Mouse (Mus musculus) fibroblast of lung, adult 2 months (primary cell): ENCODE results near the gene Lin7b.

ENCODE experiments used
- DNase-seq: peaks from one replicate; pipeline ENCODE4 v3.0.0-alpha.2; 2011; ENCODE audit warnings: low read depth

Gene Lin7b

DNA sequence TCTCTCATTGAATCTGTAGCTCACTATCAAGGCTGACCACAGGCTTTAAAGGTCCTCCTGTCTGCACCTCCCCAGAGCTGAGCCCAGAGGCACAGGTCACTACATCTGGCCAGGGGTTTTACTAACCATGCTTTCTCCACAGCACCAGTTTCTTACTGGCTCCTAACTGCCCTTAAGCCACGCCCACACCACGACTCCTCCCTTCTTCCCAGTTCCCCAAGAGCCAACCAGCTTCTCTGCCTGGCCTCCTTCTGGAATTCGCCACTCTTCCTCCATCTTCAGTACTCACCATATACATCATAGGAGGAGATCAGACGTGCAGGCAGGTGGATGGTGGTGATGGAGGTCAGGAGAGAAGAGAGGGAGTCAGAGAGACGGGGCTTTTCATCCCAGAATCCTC lies 17.3 kb downstream of the Lin7b start:
- DNase-seq, result no peak

DNA sequence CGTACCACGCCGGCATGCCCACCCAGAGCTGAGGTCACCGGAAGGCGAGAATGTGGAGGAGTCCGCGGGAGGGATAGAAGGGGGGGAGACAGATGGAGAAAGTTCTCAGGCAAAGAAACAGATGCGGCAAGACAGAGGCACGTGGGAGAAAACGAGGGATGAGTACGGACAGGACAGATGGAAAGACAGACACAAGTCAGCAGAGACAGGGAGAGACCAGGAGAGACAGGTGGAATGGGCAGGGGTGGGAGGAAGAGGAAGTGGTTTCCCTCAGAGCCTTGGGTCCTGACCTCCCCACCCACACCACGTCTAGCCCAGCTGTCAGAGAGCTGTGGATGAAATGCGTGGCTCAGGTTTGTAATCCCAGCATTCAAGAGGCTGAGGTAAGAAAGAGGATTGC lies 23.5 kb downstream of the Lin7b start:
- DNase-seq, result no peak

DNA sequence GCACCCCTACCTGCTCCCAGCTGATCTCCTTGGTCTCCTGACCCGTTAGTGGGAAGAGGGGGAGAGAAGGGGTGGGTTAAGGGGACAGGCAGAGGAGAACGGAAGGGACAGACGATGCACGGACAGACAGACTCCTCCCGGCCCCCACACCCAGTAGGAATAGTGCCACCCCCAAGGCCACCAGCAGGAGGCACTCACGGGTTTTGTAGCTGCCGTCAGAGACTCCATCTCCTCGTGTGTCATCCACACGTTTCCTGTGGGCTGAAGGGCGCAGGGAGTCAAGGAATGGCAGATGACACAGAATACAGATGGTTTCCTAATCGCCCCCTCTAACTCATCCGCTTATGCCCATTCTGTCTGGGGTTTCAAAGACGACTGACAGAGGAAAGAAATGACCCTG lies 26.8 kb downstream of the Lin7b start:
- no peak for DNase-seq

DNA sequence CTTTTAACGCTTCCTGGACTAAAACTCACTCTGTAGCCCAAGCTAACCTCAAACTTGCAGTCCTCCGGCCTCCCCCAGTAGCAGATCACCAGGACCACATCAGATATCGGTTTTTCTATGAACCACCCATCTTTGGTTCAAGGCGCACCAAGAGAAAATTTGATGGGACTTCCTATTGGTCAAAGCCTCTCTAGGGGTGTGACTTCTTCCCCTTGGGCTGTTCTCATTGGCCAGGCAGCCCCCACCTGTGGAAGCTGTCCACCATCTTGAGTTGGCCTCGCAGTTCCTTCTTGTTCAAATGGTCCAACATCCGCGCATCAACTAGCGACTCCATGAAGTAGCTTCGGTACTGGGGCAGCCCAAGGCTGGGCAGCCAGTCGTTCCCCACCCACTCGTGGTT lies 28.3 kb downstream of the Lin7b start:
- DNase-seq, result no peak

DNA sequence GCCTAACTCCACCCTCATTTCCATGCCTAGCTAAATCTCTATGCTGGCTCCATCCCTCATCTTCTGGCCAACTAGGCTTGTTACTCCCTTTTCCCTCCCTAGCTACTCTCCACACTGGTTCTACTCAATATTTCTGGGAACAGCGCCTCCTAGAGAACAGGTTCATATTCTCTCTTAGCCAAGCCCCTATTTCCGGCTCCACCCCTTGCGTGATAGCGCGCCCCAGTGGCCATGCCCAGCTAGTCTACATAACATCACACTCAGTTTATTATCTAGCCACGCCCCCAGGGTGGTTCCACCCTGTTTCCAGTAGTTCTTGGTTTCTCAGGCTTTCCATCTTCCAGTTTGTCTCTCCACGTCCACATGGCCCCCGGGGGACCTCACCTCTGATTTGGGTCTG lies 29.1 kb downstream of the Lin7b start:
- DNase-seq, result peak; percentile 40

DNA sequence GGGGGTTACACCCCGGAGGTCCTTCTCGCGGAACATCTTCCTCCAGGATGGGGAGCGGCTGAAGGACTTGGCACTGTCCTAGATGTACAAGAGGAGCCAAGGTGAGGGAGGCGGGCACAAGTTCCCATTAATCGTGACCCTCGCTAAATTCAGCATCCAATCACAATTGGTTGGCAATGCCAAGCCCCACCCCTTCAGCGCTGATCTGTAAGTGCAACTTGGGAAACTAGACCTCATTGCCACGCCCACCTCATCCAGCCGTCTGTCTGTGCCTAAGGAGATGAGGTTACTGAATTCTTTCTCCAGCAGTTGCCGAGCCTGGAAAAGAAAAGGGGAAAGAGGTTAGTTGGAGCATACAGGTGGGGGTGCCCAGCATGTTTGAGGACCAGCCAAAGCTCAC lies 29.7 kb downstream of the Lin7b start:
- no peak for DNase-seq

DNA sequence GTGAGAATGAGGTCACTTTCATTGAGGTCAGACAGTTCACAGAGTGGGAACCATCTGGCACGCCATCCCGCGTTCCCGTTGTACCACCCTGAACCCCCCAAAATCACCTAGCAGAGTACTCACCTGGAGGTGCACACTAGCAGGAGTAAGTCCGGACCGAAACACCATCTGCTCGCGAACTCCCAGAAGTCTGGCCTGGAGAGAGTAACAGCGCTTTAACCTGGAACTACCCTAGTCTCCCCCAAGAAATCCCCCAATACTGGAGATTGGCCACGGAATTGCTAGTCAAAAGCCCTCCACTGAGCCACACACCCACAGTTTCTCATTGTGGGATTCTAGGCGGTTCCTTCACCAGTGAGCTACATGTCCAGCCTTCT lies 30.3 kb downstream of the Lin7b start:
- DNase-seq, result no peak

DNA sequence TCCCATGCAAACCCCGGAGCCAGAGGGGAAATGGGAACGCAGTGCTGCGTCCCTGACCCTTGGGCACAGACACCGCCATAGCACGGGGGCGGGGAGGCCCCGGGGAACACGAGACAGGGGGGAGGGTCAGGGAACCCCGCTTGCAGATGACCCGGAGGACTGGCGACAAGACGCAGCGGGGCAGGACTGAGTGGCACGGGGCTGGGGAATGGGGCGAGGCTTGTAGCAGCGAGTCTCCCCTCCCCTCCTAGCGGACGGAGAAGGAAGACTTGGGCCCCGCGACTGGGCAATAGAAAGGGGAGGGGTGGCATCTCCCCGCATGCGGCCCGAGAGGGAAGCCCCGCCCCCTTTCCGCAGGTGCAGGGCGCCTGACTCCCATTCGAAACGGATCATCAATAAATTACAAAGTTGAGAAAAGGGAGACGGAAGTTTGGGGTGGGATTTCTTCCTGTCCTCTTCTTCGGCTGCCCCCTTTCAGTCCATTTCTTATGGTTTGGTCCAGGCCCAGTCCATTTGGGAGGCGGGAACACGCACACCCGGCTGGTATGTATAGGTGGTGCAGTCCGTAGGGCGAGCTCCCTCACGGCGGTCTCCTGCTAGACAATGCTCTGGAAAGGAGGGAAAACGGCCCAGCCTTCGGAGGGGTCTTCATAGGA lies 30.8 kb downstream of the Lin7b start:
- DNase-seq, result no peak

DNA sequence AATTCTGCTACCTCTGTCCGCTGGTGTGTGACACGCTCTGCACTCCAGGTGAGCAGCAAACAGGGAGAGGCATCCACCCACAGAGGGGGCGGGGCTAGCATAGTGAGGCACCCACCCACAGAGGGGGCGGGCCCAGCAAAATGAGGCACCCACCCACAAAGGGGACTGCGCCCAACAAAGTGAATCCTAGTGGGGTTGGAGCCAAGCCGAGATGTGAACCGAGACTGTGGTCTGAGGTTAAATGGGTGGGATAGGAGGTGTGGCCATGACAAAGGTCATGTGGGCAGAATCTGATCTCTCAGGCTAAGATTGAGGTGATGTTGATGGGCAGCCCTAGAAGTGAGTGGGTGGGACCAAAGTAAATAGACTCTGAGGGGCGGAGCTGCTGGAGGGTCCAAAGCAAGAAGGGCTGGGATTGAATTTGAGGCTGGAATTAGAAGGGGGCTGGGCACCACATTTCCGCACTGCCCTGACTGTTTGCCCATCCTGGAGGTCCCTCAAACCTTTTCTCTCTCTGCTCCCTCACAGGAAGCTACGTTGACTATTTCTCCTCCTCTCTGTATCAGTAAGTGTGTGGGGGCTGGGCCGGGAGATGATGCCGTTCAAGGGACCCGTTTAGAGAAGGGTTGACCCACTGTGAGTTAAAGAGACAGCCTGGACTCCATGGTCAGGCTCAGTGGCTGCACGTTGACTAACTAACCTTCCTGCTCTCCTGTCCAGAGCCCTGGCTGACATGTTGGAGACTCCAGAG lies 32.0 kb downstream of the Lin7b start:
- no peak for DNase-seq

DNA sequence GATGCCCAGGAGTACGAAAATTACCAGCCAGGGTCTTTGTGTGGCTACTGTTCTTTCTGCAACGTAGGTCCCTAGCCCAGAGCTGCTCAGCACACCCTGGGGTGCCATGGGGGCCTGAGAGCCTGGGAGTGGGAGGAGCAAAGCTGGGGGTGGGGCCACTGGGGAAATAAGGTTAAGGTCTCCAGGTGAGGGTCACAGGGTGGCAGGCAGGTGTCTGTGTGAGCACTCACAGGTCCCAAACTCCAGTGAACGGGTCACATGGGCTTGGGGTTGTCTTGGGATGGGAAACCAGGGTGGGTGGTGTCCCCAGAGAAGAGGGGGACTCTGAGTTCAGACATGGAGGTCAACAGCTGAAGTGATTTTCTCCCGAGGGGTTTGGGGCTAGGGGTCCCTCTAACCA lies 32.9 kb downstream of the Lin7b start:
- no peak for DNase-seq

DNA sequence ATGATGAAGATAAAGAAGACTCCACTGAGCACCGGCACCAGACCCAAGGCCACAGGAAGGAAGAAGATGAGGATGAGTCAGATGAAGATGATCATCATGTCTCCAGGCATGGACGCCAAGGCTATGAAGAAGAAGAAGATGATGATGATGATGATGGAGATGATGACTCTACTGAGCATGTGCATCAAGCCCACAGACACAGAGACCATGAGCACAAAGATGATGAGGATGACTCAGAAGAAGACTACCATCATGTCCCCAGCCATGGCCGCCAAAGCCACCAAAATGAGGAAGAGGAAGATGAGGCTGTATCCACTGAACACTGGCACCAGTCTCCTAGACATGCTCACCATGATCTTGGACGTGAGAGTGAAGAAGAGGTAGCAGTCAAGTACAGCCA lies 34.1 kb downstream of the Lin7b start:
- no peak for DNase-seq

DNA sequence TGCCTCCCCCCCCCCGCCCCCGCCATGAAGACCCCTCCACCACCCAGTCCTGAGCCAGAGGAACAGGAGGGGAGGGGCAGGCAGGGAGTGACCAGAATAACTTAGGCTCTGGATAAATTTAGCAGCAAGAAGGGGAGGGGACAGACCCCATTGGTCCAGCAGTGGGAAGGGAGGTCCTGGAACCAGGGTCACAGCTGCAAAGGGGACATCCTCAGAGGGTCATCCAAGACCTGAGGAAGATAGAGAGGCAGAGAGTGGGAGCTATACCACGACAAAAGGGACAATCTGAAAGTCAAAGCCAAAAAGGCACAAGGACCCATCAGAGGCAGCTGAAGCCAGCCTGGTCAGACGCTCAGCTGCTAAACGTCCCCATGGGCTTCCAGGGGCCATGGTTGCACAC lies 35.3 kb downstream of the Lin7b start, which contains the start of gene Hrc:
Gene Hrc (plus strand): TSS at position 235 of the 400 bp plus-strand sequence.
- DNase-seq, result no peak

DNA sequence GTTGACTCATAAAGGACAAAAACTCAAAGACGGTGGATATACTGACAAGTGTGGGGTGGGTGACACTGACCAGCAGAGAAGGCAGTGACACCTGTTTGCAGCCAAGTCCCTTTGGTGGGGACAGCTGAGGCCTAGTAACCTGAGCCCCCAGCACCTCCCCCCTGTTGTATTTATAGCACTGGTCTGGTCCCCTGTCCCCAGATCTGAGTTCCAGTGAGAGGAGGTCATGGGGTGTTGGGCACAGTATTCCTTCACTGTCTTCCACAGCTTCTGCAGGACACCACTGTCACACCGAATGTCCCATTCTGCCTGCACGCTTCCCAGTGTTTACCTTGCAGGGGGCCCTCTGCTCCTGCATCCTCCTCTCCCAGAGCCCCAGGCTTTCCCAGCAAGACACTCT lies 35.8 kb downstream of the Lin7b start:
- DNase-seq, result no peak

DNA sequence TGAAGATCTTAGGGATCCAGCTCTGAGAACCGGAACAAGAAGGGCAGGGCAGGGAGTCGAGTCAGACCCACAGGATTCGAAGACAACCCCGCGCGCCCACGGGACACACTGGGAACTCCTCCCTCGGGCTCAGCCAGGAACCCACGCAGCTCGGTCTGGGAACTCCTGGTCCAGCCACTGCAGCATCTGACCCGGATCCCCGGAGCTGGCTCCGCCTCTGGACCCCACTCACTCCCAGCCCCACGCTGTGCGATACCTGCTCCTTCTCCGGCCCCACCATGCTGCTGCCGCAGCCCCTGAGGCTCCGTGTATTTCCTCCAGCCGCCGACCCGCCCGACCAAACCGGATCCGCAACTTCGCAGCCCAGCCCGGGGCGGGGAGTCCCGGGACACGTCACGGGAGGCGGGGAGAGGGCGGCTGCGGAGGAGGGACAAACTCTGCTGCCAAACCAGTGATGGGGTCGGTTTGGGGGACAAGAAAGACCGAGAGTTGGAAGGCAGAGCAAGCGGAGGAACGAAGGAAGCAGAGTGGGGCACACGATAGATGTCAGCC lies 36.9 kb downstream of the Lin7b start, which contains the start of gene Trpm4:
Gene Trpm4 (minus strand): TSS at position 350 of the 552 bp plus-strand sequence.
- no peak for DNase-seq

DNA sequence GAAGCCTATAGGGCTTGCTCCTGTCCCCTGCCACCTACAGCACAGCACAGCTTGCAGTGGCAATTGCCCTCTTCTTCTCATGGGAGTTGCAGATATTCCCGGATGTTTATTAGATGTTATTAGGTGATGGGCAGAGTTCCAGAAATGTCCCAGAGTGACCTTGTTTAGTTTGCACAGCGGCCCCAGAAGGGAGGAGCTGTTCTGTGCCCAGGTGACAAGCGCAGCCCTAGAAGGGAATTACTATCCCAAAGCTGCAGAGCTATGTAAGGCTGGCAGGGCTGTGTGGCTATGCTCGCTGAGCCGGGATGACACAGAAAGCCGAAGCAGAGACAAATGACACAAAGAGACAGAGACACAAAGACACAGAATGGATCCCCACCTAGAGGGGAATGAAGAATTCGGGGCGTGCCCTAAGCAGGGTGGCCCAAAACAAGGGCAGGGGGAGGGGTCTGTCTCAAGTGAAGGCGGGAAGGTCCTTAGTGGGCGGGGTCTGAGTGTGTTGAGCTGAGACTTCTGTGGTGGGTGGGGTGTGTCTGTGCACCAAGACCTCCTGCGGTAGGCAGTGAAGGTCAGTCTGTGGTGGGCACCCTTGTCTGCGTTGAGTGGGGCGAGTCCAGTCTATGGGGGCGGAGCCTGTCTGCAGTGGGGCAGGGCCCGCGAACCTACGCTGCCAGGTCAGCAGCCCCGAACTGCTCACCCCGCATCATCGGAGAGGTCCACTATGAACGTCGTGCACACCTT lies 37.5 kb downstream of the Lin7b start:
- no peak for DNase-seq

DNA sequence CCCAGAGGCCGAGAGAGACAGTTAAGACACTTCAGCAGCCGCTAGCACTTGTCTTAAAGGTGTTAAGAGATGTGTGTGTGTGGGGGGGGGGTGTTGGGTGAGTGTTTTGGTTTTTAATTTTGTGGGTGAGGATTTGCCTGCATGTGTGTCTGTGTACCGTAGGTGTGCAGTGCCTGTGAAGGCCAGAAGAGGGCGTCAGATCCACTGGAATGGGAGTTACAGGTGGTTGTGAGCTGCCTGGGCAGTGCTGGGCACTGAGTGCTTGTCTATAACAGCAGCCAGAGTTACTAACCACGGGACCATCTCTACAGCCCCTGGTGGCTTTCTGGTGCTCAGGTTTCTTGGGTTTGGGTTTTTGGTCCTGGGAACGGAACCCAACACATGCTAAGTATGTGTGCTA lies 38.9 kb downstream of the Lin7b start:
- DNase-seq, result no peak

DNA sequence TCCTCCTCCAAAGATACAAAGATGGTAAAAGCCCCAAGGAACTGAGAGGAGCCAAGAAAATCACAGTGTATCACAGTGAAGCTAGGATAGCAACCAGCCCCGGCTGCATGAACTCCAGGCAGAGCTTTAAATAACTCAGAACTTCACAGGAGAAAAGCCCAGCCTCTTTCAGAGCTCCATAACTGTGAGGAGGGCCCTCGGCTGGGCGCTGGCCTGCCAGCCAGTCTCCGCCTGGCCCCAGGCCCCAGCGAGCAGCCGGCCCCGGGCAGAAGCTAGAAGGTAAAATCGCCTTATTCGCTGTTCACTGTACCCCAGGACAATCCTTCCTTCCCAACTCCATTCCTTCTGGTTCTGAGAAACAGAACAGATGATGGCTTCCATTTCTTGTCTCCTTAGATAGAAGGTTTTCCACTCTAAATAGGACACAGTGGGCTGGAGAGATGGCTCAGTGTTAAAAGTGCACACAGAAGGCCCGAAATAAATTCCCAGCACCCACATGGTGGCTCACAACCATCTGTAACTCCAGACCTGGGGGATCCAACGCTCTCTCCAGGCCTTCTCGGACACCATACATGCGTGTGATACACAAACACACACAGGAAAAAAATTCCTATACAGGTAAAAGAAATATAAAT lies 41.4 kb downstream of the Lin7b start:
- no peak for DNase-seq

DNA sequence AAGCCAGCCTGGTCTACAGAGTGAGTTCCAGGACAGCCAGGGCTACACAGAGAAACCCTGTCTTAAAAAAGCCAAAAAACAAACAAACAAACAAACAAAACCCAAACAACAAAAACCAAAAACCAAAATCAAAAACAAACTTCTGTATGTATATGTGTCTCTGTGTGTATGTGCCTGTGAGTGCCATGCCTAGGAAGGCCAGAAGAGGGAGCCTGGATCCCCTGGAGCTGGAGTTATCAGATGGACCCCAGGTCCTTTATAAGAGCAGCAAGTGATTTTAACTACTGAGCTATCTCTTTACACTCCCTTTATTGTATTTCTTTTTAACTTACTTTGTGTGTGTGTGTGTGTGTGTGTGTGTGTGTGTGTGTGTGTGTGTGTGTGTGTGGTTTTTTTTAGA lies 44.6 kb downstream of the Lin7b start:
- DNase-seq, result no peak

DNA sequence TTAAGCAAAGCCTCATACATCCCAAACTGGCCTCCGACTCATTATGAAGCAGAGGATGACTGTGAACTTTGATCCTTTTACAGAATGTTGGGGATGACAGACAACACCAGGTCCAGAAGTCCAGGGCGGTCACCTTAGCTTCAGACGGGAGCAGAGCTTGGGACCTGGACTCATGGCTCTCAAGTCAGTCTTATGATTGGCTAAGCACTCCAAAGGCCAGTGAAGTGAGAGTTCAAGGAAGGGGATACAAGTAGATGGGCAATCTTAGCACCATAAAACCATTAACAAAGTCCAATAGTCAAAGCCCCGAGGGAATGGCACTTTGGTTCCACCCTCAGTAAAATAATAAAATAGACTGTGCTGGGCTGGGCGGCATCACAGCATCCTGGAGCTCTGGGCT lies 47.3 kb downstream of the Lin7b start:
- no peak for DNase-seq

DNA sequence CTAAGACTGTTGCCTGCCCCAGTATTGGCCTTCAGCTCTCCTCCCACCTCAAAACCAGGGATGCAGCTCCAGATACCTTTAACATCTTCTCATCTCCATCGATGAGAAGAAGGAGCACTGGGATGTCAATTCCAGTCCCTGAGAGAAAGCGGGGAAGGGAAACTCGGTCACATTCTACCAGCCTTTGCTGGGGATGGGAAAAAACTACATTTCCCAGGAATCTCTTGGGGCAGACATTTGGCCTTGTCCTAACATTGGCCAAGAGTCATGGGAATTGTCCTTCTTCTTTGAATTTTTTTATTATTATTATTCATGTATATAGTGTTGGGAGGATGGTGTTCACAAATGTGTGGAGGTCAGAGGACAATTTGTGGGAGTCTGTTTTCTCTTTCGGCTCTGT lies 48.1 kb downstream of the Lin7b start:
- no peak for DNase-seq
